Mouse (Mus musculus) erythroblast, embryonic 14.5 days (primary cell): ENCODE results near the gene Emc1.

Source experiments
- GATA1 ChIP-seq: IDR thresholded peaks from 2 replicates; pipeline ENCODE4 v1.6.1; 2012; ENCODE audit warnings: low read length, inconsistent platforms, mixed read lengths
- TAL1 ChIP-seq: IDR thresholded peaks from 3 replicates; pipeline ENCODE4 v1.6.1; 2012; ENCODE audit warnings: low read length, inconsistent platforms, mixed read lengths

DNA sequence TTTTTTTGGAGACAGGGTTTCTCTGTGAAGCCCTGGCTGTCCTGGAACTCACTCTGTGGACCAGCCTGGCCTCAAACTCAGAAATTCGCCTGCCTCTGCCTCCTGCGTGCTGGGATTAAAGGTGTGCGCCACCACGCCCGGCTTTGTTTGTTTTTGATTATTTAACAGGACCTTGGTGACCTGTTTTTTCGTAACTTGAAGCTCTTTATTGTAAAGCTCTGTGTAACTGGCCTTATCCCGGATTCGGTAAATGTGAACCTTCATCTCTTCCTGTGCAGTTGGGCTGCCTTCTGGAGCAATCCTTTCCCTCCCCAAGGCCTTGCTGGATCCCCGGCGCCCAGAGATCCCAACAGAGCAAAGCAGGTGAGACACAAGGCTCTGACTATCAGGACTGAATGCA, 21.1 kb downstream of the Emc1 start:
- TF ChIP-seq TAL1 (no peak), GATA1 (no peak)
